Mouse (Mus musculus) liver, postnatal 0 days (tissue): ENCODE measurements around the gene Pop7.

Experiments
- CTCF ChIP-seq: sonication (generic); IDR thresholded peaks from 2 replicates; pipeline ENCODE4 v1.5.1; 2016; ENCODE audit warnings: antibody characterized with exemption, low read depth
- EP300 ChIP-seq: IDR thresholded peaks from 2 replicates; pipeline ENCODE4 v1.6.1; 2016; ENCODE audit warnings: antibody characterized with exemption, low read depth, mild to moderate bottlenecking

DNA sequence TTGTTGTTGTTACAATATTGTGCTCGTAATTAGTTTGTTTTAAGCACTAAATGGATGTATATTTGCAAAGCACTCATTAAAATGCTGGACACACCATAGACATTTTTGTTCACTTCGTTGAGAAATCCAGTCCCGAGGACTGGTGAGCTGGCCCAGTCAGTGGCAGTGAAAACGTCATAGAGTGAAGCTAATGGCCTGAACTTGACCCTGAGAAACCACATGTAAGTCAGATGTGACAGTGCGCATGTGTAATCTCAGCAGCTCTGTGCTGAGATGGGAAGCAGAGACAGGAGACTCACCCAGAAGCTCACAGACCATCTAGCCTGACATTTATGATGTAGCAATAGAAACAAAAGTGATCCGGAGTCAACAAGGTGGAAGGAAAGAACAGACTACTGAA lies 42.6 kb upstream of the Pop7 start:
- TF ChIP-seq CTCF = no peak
- TF ChIP-seq EP300 = no peak
